In genomic region chr11:98022555-98023371, GRCm38 (mm10) we compare ENCODE assay signal across 8 mouse cellular contexts. TPM values are rescaled to one million over a fixed set of nuclear protein-coding genes. Genes with fewer than 3 reads are reported as not detected.
DNase-seq lines count a peak whose midpoint lies in the region; ATAC-seq lines count a peak whose summit lies in the region.

TSS of gene Cacnb1 (minus strand) at chr11:98023034.

- no peaks in the 10 kb centered on the region for H3K27me3 ChIP-seq in embryonic facial prominence, embryonic 11.5 days (ENCODE audit: control insufficient read depth, insufficient read depth, low read length)
- H3K27me3 ChIP-seq in heart, embryonic 13.5 days (replicated peaks): peaks cover 10% of the 10 kb centered on the region
- H3K27me3 ChIP-seq in lung, embryonic 16.5 days (ENCODE audit: control insufficient read depth, insufficient read depth, low read depth, low read length): no peaks in the 10 kb centered on the region

- H3K4me1 ChIP-seq in embryonic facial prominence, embryonic 11.5 days (ENCODE audit: control insufficient read depth, insufficient read depth, low read length): peaks cover 17% of the 10 kb centered on the region
- peaks cover 48% of the 10 kb centered on the region for H3K4me1 ChIP-seq in heart, embryonic 13.5 days
- H3K4me1 ChIP-seq in lung, embryonic 16.5 days (replicated peaks; ENCODE audit: control insufficient read depth, insufficient read depth, low read length): peaks cover 25% of the 10 kb centered on the region

- peak within 1 kb of the TSS; percentile 89 for H3K27ac ChIP-seq in embryonic facial prominence, embryonic 11.5 days (replicated peaks; ENCODE audit: low read depth, low read length)
- peak within 1 kb of the TSS; percentile 89 for H3K27ac ChIP-seq in heart, embryonic 13.5 days (replicated peaks)
- H3K27ac ChIP-seq in lung, embryonic 16.5 days (ENCODE audit: low read length): peak within 1 kb of the TSS; percentile 75

- H3K4me2 ChIP-seq in embryonic facial prominence, embryonic 11.5 days (ENCODE audit: low read depth, low read length): peak within 1 kb of the TSS; percentile 72
- H3K4me2 ChIP-seq in heart, embryonic 13.5 days: peak within 1 kb of the TSS; percentile 99
- peak within 1 kb of the TSS; percentile 99 for H3K4me2 ChIP-seq in lung, embryonic 16.5 days (ENCODE audit: low read depth, low read length)

- H3K36me3 ChIP-seq in embryonic facial prominence, embryonic 11.5 days (replicated peaks; ENCODE audit: control insufficient read depth, insufficient read depth, low read depth, low read length): no peaks in the 10 kb centered on the region
- no peaks in the 10 kb centered on the region for H3K36me3 ChIP-seq in heart, embryonic 13.5 days
- H3K36me3 ChIP-seq in lung, embryonic 16.5 days (ENCODE audit: control insufficient read depth, insufficient read depth, low read length): no peaks in the 10 kb centered on the region

- peak within 1 kb of the TSS; percentile 58 for H3K4me3 ChIP-seq in embryonic facial prominence, embryonic 11.5 days (ENCODE audit: low read depth, low read length)
- peak within 1 kb of the TSS; percentile 78 for H3K4me3 ChIP-seq in heart, embryonic 13.5 days
- peak within 1 kb of the TSS; percentile 78 for H3K4me3 ChIP-seq in lung, embryonic 16.5 days (ENCODE audit: low read length)

- peak; percentile 45 for ATAC-seq in embryonic facial prominence, embryonic 11.5 days (replicated peaks; ENCODE audit: insufficient number of reproducible peaks, low FRiP score, low TSS enrichment, low read depth)
- ATAC-seq in heart, embryonic 13.5 days (ENCODE audit: extremely low read depth, insufficient number of reproducible peaks, low FRiP score, low TSS enrichment): no peak
- peak; percentile 68 for ATAC-seq in lung, embryonic 16.5 days (ENCODE audit: low read depth)

- H3K9me3 ChIP-seq in embryonic facial prominence, embryonic 11.5 days (replicated peaks; ENCODE audit: control insufficient read depth, low read length): no peaks in the 10 kb centered on the region
- H3K9me3 ChIP-seq in heart, embryonic 13.5 days: no peaks in the 10 kb centered on the region
- H3K9me3 ChIP-seq in lung, embryonic 16.5 days (ENCODE audit: control insufficient read depth, low read length): no peaks in the 10 kb centered on the region

- peak within 1 kb of the TSS; percentile 93 for H3K9ac ChIP-seq in embryonic facial prominence, embryonic 11.5 days (replicated peaks; ENCODE audit: low read length)
- H3K9ac ChIP-seq in heart, embryonic 13.5 days: peak within 1 kb of the TSS; percentile 92
- H3K9ac ChIP-seq in lung, embryonic 16.5 days (ENCODE audit: low read length): peak within 1 kb of the TSS; percentile 84

- peak; percentile 72 for DNase-seq in CD4-positive helper T cell, adult 2 months (ENCODE audit: low read depth, low spot score)
- DNase-seq in adrenal gland, adult (ENCODE audit: inconsistent age in 2 of 2, low spot score in 1 of 2): peak; percentile 80 to 94
- peak; percentile 82 for DNase-seq in embryonic facial prominence, embryonic 11.5 days (ENCODE audit: low spot score)
- DNase-seq in kidney, postnatal 14 days: peak; percentile 82
- DNase-seq in ovary, postnatal 36 days (ENCODE audit: low spot score): peak; percentile 78
- no peak for DNase-seq in frontal cortex, postnatal 25 days (ENCODE audit: low spot score in 2 of 2)

- WGBS in embryonic facial prominence, embryonic 11.5 days: under 1% methylated on average over 41 of the region's 52 CpGs
- WGBS in heart, embryonic 13.5 days: 2% methylated on average over 52 of the region's 52 CpGs
- under 1% methylated on average over 47 of the region's 52 CpGs for WGBS in lung, embryonic 16.5 days

RNA-seq across cellular contexts. Expression of gene Cacnb1, which starts in this region (rescaled TPM):
- 6.5 and 6.6 TPM in 2 replicates for polyA plus RNA-seq in embryonic facial prominence, embryonic 11.5 days (2014; fragmentation: Nextera tagmentation; extraction: Ambion mirVana)
- 6.0 and 6.7 TPM in 2 replicates for polyA plus RNA-seq in heart, embryonic 13.5 days (2015; fragmentation: Nextera tagmentation; extraction: Ambion mirVana)
- polyA plus RNA-seq in lung, embryonic 16.5 days (2015; fragmentation: Nextera tagmentation; extraction: Ambion mirVana): 6.4 and 6.7 TPM in 2 replicates

Comparison
In these comparisons a context has a peak if more than half of its experiments do, and no peak if none do; other contexts are left out.
1. DNase-seq: peak in CD4-positive helper T cell, adult 2 months (single experiment), adrenal gland, adult (2 of 2), embryonic facial prominence, embryonic 11.5 days (single experiment), kidney, postnatal 14 days (single experiment) and ovary, postnatal 36 days (single experiment); none in frontal cortex, postnatal 25 days (0 of 2).
2. Peak in every context shown above with its lines, with median percentiles within 50 percentile points of each other: H3K27ac ChIP-seq, H3K4me2 ChIP-seq, H3K4me3 ChIP-seq and H3K9ac ChIP-seq.